Mouse (Mus musculus): ENCODE results near the gene Olfr2. TPM values are rescaled to one million over a fixed set of nuclear protein-coding genes. Genes with fewer than 3 reads are reported as not detected.

Olfr2 gene
- polyA plus RNA-seq (2012; rRNA removed) = not detected in 2 replicates

- 40% methylated on average over 1 of the region's 1 CpGs for WGBS
- H3K27ac ChIP-seq (ENCODE audit: insufficient read depth, low read length) = no peak within 1 kb of the TSS
- no peaks in the 10 kb centered on the region for H3K27me3 ChIP-seq (ENCODE audit: control insufficient read depth, insufficient read depth, low read length)
- DNase-seq = no peak
- no peaks in the 10 kb centered on the region for H3K4me1 ChIP-seq (ENCODE audit: control insufficient read depth, insufficient read depth, low read length)
- no peak within 1 kb of the TSS for H3K4me3 ChIP-seq (replicated peaks; ENCODE audit: insufficient read depth, low read depth, low read length)
- TF ChIP-seq CTCF (IDR thresholded peaks at IDR 0.05; ENCODE audit: borderline replicate concordance, insufficient read depth, low read depth, low read length) = no peak
- TF ChIP-seq POLR2A (IDR thresholded peaks at IDR 0.05; ENCODE audit: borderline replicate concordance, insufficient read depth, low read length) = no peak
These were observed at the start of gene Olfr2 for GRCm38 (mm10) chr7:107005972-107006371. Gene Olfr2, minus strand, starts transcription at chr7:107006072.

- Histone ChIP-seq H3K4me3 (replicated peaks; ENCODE audit: insufficient read depth, low read depth, low read length) (no peak overlapping the region), H3K27me3 (ENCODE audit: control insufficient read depth, insufficient read depth, low read length) (no peaks in the 10 kb centered on the region), H3K27ac (ENCODE audit: insufficient read depth, low read length) (no peak overlapping the region), H3K4me1 (ENCODE audit: control insufficient read depth, insufficient read depth, low read length) (no peaks in the 10 kb centered on the region)
- 21% methylated on average over 3 of the region's 3 CpGs for WGBS
- TF ChIP-seq POLR2A (IDR thresholded peaks at IDR 0.05; ENCODE audit: borderline replicate concordance, insufficient read depth, low read length) (no peak), CTCF (IDR thresholded peaks at IDR 0.05; ENCODE audit: borderline replicate concordance, insufficient read depth, low read depth, low read length) (no peak)
- no peak for DNase-seq
These were observed 41.7 kb upstream of the Olfr2 start for GRCm38 (mm10) chr7:107047578-107047977.

GRCm38 (mm10) chr7:107045833-107046232, 40.0 kb upstream of the Olfr2 start:
- 1% methylated on average over 5 of the region's 5 CpGs for WGBS
- H3K27ac ChIP-seq (ENCODE audit: insufficient read depth, low read length) = no peak overlapping the region
- no peaks in the 10 kb centered on the region; the same call in 1 of the 2 replicates for H3K4me1 ChIP-seq (ENCODE audit: control insufficient read depth, insufficient read depth, low read length)
- no peaks in the 10 kb centered on the region for H3K27me3 ChIP-seq (ENCODE audit: control insufficient read depth, insufficient read depth, low read length)
- TF ChIP-seq CTCF (IDR thresholded peaks at IDR 0.05; ENCODE audit: borderline replicate concordance, insufficient read depth, low read depth, low read length) (no peak), POLR2A (IDR thresholded peaks at IDR 0.05; ENCODE audit: borderline replicate concordance, insufficient read depth, low read length) (no peak)
- no peak for DNase-seq
- H3K4me3 ChIP-seq (replicated peaks; ENCODE audit: insufficient read depth, low read depth, low read length) = no peak overlapping the region

- TF ChIP-seq POLR2A (IDR thresholded peaks at IDR 0.05; ENCODE audit: borderline replicate concordance, insufficient read depth, low read length) (no peak), CTCF (IDR thresholded peaks at IDR 0.05; ENCODE audit: borderline replicate concordance, insufficient read depth, low read depth, low read length) (no peak)
- no peak overlapping the region for H3K4me3 ChIP-seq (replicated peaks; ENCODE audit: insufficient read depth, low read depth, low read length)
- no peaks in the 10 kb centered on the region; the same call in 1 of the 2 replicates for H3K4me1 ChIP-seq (ENCODE audit: control insufficient read depth, insufficient read depth, low read length)
- 72% methylated on average over 1 of the region's 1 CpGs for WGBS
- H3K27ac ChIP-seq (ENCODE audit: insufficient read depth, low read length) = no peak overlapping the region
- H3K27me3 ChIP-seq (ENCODE audit: control insufficient read depth, insufficient read depth, low read length) = no peaks in the 10 kb centered on the region
- DNase-seq = no peak
These were observed 38.5 kb upstream of the Olfr2 start for GRCm38 (mm10) chr7:107044407-107044806.

- no peak for TF ChIP-seq POLR2A (IDR thresholded peaks at IDR 0.05; ENCODE audit: borderline replicate concordance, insufficient read depth, low read length)
- no peak for TF ChIP-seq CTCF (IDR thresholded peaks at IDR 0.05; ENCODE audit: borderline replicate concordance, insufficient read depth, low read depth, low read length)
- DNase-seq = no peak
- Histone ChIP-seq H3K27ac (ENCODE audit: insufficient read depth, low read length) (no peak overlapping the region), H3K4me3 (replicated peaks; ENCODE audit: insufficient read depth, low read depth, low read length) (no peak overlapping the region), H3K4me1 (ENCODE audit: control insufficient read depth, insufficient read depth, low read length) (no peaks in the 10 kb centered on the region; the same call in 1 of the 2 replicates), H3K27me3 (ENCODE audit: control insufficient read depth, insufficient read depth, low read length) (no peaks in the 10 kb centered on the region)
- 84% methylated on average over 3 of the region's 3 CpGs for WGBS
These were observed 37.3 kb upstream of the Olfr2 start for GRCm38 (mm10) chr7:107043136-107043535.

- Histone ChIP-seq H3K4me3 (replicated peaks; ENCODE audit: insufficient read depth, low read depth, low read length) (no peak overlapping the region), H3K27me3 (ENCODE audit: control insufficient read depth, insufficient read depth, low read length) (no peaks in the 10 kb centered on the region), H3K4me1 (ENCODE audit: control insufficient read depth, insufficient read depth, low read length) (no peaks in the 10 kb centered on the region; the same call in 1 of the 2 replicates), H3K27ac (ENCODE audit: insufficient read depth, low read length) (no peak overlapping the region)
- DNase-seq = no peak
- no peak for TF ChIP-seq CTCF (IDR thresholded peaks at IDR 0.05; ENCODE audit: borderline replicate concordance, insufficient read depth, low read depth, low read length)
- TF ChIP-seq POLR2A (IDR thresholded peaks at IDR 0.05; ENCODE audit: borderline replicate concordance, insufficient read depth, low read length) = no peak
- WGBS = 68% methylated on average over 2 of the region's 2 CpGs
These were observed 34.2 kb upstream of the Olfr2 start for GRCm38 (mm10) chr7:107039934-107040563.

GRCm38 (mm10) chr7:107030874-107031273, 25.0 kb upstream of the Olfr2 start, which contains the start of gene Olfr713:
Gene Olfr713, plus strand, starts transcription at chr7:107031174.
- no peak for DNase-seq
- H3K27me3 ChIP-seq (ENCODE audit: control insufficient read depth, insufficient read depth, low read length) = no peaks in the 10 kb centered on the region
- H3K27ac ChIP-seq (ENCODE audit: insufficient read depth, low read length) = no peak within 1 kb of the TSS
- WGBS = 98% methylated on average over 1 of the region's 1 CpGs
- H3K4me1 ChIP-seq (ENCODE audit: control insufficient read depth, insufficient read depth, low read length) = no peaks in the 10 kb centered on the region
- H3K4me3 ChIP-seq (replicated peaks; ENCODE audit: insufficient read depth, low read depth, low read length) = no peak within 1 kb of the TSS
- no peak for TF ChIP-seq POLR2A (IDR thresholded peaks at IDR 0.05; ENCODE audit: borderline replicate concordance, insufficient read depth, low read length)
- TF ChIP-seq CTCF (IDR thresholded peaks at IDR 0.05; ENCODE audit: borderline replicate concordance, insufficient read depth, low read depth, low read length) = no peak

- Histone ChIP-seq H3K27me3 (ENCODE audit: control insufficient read depth, insufficient read depth, low read length) (no peaks in the 10 kb centered on the region), H3K27ac (ENCODE audit: insufficient read depth, low read length) (no peak overlapping the region), H3K4me3 (replicated peaks; ENCODE audit: insufficient read depth, low read depth, low read length) (no peak overlapping the region), H3K4me1 (ENCODE audit: control insufficient read depth, insufficient read depth, low read length) (no peaks in the 10 kb centered on the region)
- WGBS = 62% methylated on average over 3 of the region's 3 CpGs
- TF ChIP-seq POLR2A (IDR thresholded peaks at IDR 0.05; ENCODE audit: borderline replicate concordance, insufficient read depth, low read length) (no peak), CTCF (IDR thresholded peaks at IDR 0.05; ENCODE audit: borderline replicate concordance, insufficient read depth, low read depth, low read length) (no peak)
- DNase-seq = no peak
These were observed 1.7 kb downstream of the Olfr2 start for GRCm38 (mm10) chr7:107004169-107004568.
